In genomic region chr2:180981133-180981532, GRCm38 (mm10) we compare ENCODE assay signal across 29 mouse cellular contexts. TPM values are rescaled to one million over a fixed set of nuclear protein-coding genes. Genes with fewer than 3 reads are reported as not detected.
DNase-seq lines count a peak whose midpoint lies in the region; ATAC-seq and TF ChIP-seq lines count a peak whose summit lies in the region.
"Had no signal": no experiment of that assay in that cellular context is flagged by ENCODE, and none has a peak within 500 bp of the region (broad histone marks: within the 10 kb centered on the region; RNA-seq: fewer than 3 reads in every experiment).

No protein-coding gene starts in this region.

- no peak overlapping the region for H3K4me3 ChIP-seq in kidney, adult 2 months (ENCODE audit: insufficient read depth, low read depth, low read length)
- H3K4me3 ChIP-seq in kidney, embryonic 15.5 days (replicated peaks): no peak overlapping the region
- H3K4me3 ChIP-seq: embryonic facial prominence, embryonic 10.5 days; embryonic facial prominence, embryonic 13.5 days; erythroblast, embryonic 14.5 days; forebrain, embryonic 12.5 days; forebrain, embryonic 15.5 days; heart, embryonic 12.5 days; heart, embryonic 15.5 days; hindbrain, embryonic 10.5 days; hindbrain, embryonic 13.5 days had no signal

- DNase-seq in kidney, adult 2 months: peak; percentile 81
- DNase-seq in kidney, postnatal 10 days: peak; percentile 45
- DNase-seq in kidney, postnatal 25 days: peak; percentile 71 to 87
- DNase-seq in yolk sac, embryonic 10.5 days (ENCODE audit: low spot score): peak; percentile 34
- no peak for DNase-seq in left cerebral cortex, adult 11 months (ENCODE audit: low spot score)
- no peak for DNase-seq in lung, adult 18-20 months
- DNase-seq: adrenal gland, adult 2 months; adrenal gland, postnatal 14 days; cerebellum, adult 11 months; cerebellum, adult 2 months; cerebellum, postnatal 10 days; cerebellum, postnatal 36 days; embryo, embryonic 11 days; gastrocnemius, postnatal 25 days; heart, adult 18-20 months; heart, postnatal 10 days; heart, postnatal 36 days had no signal

- no peak for TF ChIP-seq CTCF in kidney, adult 2 months (conservative IDR thresholded peaks at IDR 0.05; ENCODE audit: insufficient read depth, insufficient read length, low read depth, low read length)

- no peak for ATAC-seq in kidney, embryonic 15.5 days (replicated peaks; ENCODE audit: low FRiP score)
- ATAC-seq: CD4-positive, CD25-positive, alpha-beta regulatory T cell, adult 4 months; forebrain, embryonic 15.5 days had no signal

- H3K4me2 ChIP-seq in kidney, embryonic 15.5 days: no peak overlapping the region
- H3K4me2 ChIP-seq: embryonic facial prominence, embryonic 13.5 days; forebrain, embryonic 12.5 days; forebrain, embryonic 15.5 days; heart, embryonic 12.5 days; heart, embryonic 15.5 days; hindbrain, embryonic 13.5 days had no signal

- 40% methylated on average over 6 of the region's 6 CpGs for WGBS in kidney, adult 2 months
- 67% methylated on average over 6 of the region's 6 CpGs for WGBS in kidney, embryonic 15.5 days

- H3K9ac ChIP-seq in kidney, embryonic 15.5 days: no peak overlapping the region
- H3K9ac ChIP-seq: embryonic facial prominence, embryonic 13.5 days; forebrain, embryonic 12.5 days; forebrain, embryonic 15.5 days; heart, embryonic 12.5 days; heart, embryonic 15.5 days; hindbrain, embryonic 13.5 days had no signal

- 0 out of 2 replicates have a peak, but pooled peaks cover 6% of the 10 kb centered on the region for H3K4me1 ChIP-seq in kidney, adult 2 months (ENCODE audit: control insufficient read depth, insufficient read depth, low read length)
- no peaks in the 10 kb centered on the region for H3K4me1 ChIP-seq in kidney, embryonic 15.5 days
- H3K4me1 ChIP-seq: embryonic facial prominence, embryonic 10.5 days; embryonic facial prominence, embryonic 13.5 days; forebrain, embryonic 12.5 days; forebrain, embryonic 15.5 days; heart, embryonic 15.5 days; hindbrain, embryonic 13.5 days had no signal

- no peak overlapping the region for H3K27ac ChIP-seq in kidney, adult 2 months (ENCODE audit: insufficient read depth, low read depth, low read length)
- no peak overlapping the region for H3K27ac ChIP-seq in kidney, embryonic 15.5 days
- H3K27ac ChIP-seq: embryonic facial prominence, embryonic 10.5 days; embryonic facial prominence, embryonic 13.5 days; forebrain, embryonic 12.5 days; forebrain, embryonic 15.5 days; heart, embryonic 15.5 days; hindbrain, embryonic 10.5 days; hindbrain, embryonic 13.5 days had no signal

- no peaks in the 10 kb centered on the region for H3K27me3 ChIP-seq in kidney, adult 2 months (replicated peaks; ENCODE audit: control insufficient read depth, insufficient read depth, low read length)
- H3K27me3 ChIP-seq in kidney, embryonic 15.5 days: no peaks in the 10 kb centered on the region
- H3K27me3 ChIP-seq: embryonic facial prominence, embryonic 13.5 days; forebrain, embryonic 12.5 days; forebrain, embryonic 15.5 days; heart, embryonic 12.5 days; heart, embryonic 15.5 days; hindbrain, embryonic 13.5 days had no signal

- no peak for TF ChIP-seq POLR2A in kidney, adult 2 months (IDR thresholded peaks at IDR 0.05; ENCODE audit: low read depth, low read length)

- no peaks in the 10 kb centered on the region for H3K9me3 ChIP-seq in kidney, embryonic 15.5 days (replicated peaks)
- H3K9me3 ChIP-seq: embryonic facial prominence, embryonic 10.5 days; embryonic facial prominence, embryonic 13.5 days; forebrain, embryonic 12.5 days; forebrain, embryonic 15.5 days; heart, embryonic 12.5 days; heart, embryonic 15.5 days; hindbrain, embryonic 10.5 days; hindbrain, embryonic 13.5 days had no signal

- H3K36me3 ChIP-seq in kidney, adult 2 months (ENCODE audit: control insufficient read depth, insufficient read depth, low read length): no peaks in the 10 kb centered on the region
- H3K36me3 ChIP-seq in kidney, embryonic 15.5 days: peaks cover 70% of the 10 kb centered on the region

RNA-seq across cellular contexts. Expression of gene Col20a1, which starts 5.2 kb away (rescaled TPM):
- 1.2 and 1.3 TPM in 2 replicates for polyA plus RNA-seq in kidney, adult 2 months (2012; rRNA removed)
- polyA plus RNA-seq in kidney, embryonic 15.5 days (2015; fragmentation: Nextera tagmentation; extraction: Ambion mirVana): 0.69 and 0.75 TPM in 2 replicates

RNA-seq across cellular contexts. Expression of gene Arfgap1, which starts 14.1 kb away (rescaled TPM):
- 35.6 and 38.9 TPM in 2 replicates for polyA plus RNA-seq in kidney, adult 2 months (2012; rRNA removed)
- polyA plus RNA-seq in kidney, embryonic 15.5 days (2015; fragmentation: Nextera tagmentation; extraction: Ambion mirVana): 90.4 and 105 TPM in 2 replicates

RNA-seq across cellular contexts. Expression of gene Nkain4, which starts 26.6 kb away (rescaled TPM):
- polyA plus RNA-seq in kidney, adult 2 months (2012; rRNA removed): 2.0 and 3.7 TPM in 2 replicates
- polyA plus RNA-seq in kidney, embryonic 15.5 days (2015; fragmentation: Nextera tagmentation; extraction: Ambion mirVana): 33.4 and 34.5 TPM in 2 replicates
- polyA plus RNA-seq: C2C12; CD4-positive, CD25-positive, alpha-beta regulatory T cell, adult 4 months; erythroblast, embryonic 14.5 days had no signal

RNA-seq across cellular contexts. Expression of gene Birc7, which starts 52.3 kb away (rescaled TPM):
- polyA plus RNA-seq in kidney, adult 2 months (2012; rRNA removed): not detected in 2 replicates
- polyA plus RNA-seq in kidney, embryonic 15.5 days (2015; fragmentation: Nextera tagmentation; extraction: Ambion mirVana): not detected in 2 replicates
- polyA plus RNA-seq: adrenal gland, adult 2 months; C2C12; CD4-positive, CD25-positive, alpha-beta regulatory T cell, adult 4 months; embryonic facial prominence, embryonic 13.5 days; erythroblast, embryonic 14.5 days; heart, embryonic 15.5 days had no signal

Comparison
In these comparisons a context has a peak if more than half of its experiments do, and no peak if none do; other contexts are left out.
1. DNase-seq: peak in kidney, adult 2 months (single experiment), kidney, postnatal 10 days (single experiment), kidney, postnatal 25 days (2 of 2) and yolk sac, embryonic 10.5 days (single experiment); none in left cerebral cortex, adult 11 months (single experiment) and lung, adult 18-20 months (0 of 2).